Mouse (Mus musculus): ENCODE results near the gene Smok3c.
"Not testable (repeated sequence)": the region's sequence is repeated elsewhere in the genome, so short reads cannot be mapped to it uniquely, and the experiment has no call there.

The Smok3c gene

GRCm38 (mm10) chr5:138052894-138053293 lies at the start of gene Smok3c:
Gene Smok3c (plus strand): TSS chr5:138053194.
- in situ Hi-C loops (cut with MboI; ENCODE audit: low pct_unique_long_range_greater_than_20kb in 1 of 2, low sequenced_read_pairs in 2 of 2, unreplicated experiment in 1 of 2): not testable (repeated sequence)

- in situ Hi-C loops (cut with MboI; ENCODE audit: low pct_unique_long_range_greater_than_20kb in 1 of 2, low sequenced_read_pairs in 2 of 2, unreplicated experiment in 1 of 2): no loop called here
These were observed 43.6 kb upstream of the Smok3c start for GRCm38 (mm10) chr5:138009437-138009836.

GRCm38 (mm10) chr5:138012382-138012781 lies 40.6 kb upstream of the Smok3c start:
- in situ Hi-C loops (cut with MboI; ENCODE audit: low pct_unique_long_range_greater_than_20kb in 1 of 2, low sequenced_read_pairs in 2 of 2, unreplicated experiment in 1 of 2): no loop called here

- in situ Hi-C loops (cut with MboI; ENCODE audit: low pct_unique_long_range_greater_than_20kb in 1 of 2, low sequenced_read_pairs in 2 of 2, unreplicated experiment in 1 of 2): no loop called here
These were observed 36.5 kb upstream of the Smok3c start for GRCm38 (mm10) chr5:138016530-138016929.

GRCm38 (mm10) chr5:138016997-138017396 lies 36.0 kb upstream of the Smok3c start:
- in situ Hi-C loops (cut with MboI; ENCODE audit: low pct_unique_long_range_greater_than_20kb in 1 of 2, low sequenced_read_pairs in 2 of 2, unreplicated experiment in 1 of 2): no loop called here

GRCm38 (mm10) chr5:138019577-138019976 lies 33.4 kb upstream of the Smok3c start:
- in situ Hi-C loops (cut with MboI; ENCODE audit: low pct_unique_long_range_greater_than_20kb in 1 of 2, low sequenced_read_pairs in 2 of 2, unreplicated experiment in 1 of 2): not testable (repeated sequence)

- in situ Hi-C loops (cut with MboI; ENCODE audit: low pct_unique_long_range_greater_than_20kb in 1 of 2, low sequenced_read_pairs in 2 of 2, unreplicated experiment in 1 of 2): not testable (repeated sequence)
These were observed 32.0 kb upstream of the Smok3c start, which contains the start of the genes Smok3a and Smok3b for GRCm38 (mm10) chr5:138020961-138021479. Gene Smok3a (plus strand): TSS chr5:138021261. Gene Smok3b (plus strand): TSS chr5:138021429.

- in situ Hi-C loops (cut with MboI; ENCODE audit: low pct_unique_long_range_greater_than_20kb in 1 of 2, low sequenced_read_pairs in 2 of 2, unreplicated experiment in 1 of 2): no loop called here
These were observed 20.8 kb downstream of the Smok3c start for GRCm38 (mm10) chr5:138073803-138074202.

GRCm38 (mm10) chr5:138075684-138076083 lies 22.7 kb downstream of the Smok3c start:
- in situ Hi-C loops (cut with MboI; ENCODE audit: low pct_unique_long_range_greater_than_20kb in 1 of 2, low sequenced_read_pairs in 2 of 2, unreplicated experiment in 1 of 2): no loop called here

- in situ Hi-C loops (cut with MboI; ENCODE audit: low pct_unique_long_range_greater_than_20kb in 1 of 2, low sequenced_read_pairs in 2 of 2, unreplicated experiment in 1 of 2): no loop called here
These were observed 23.2 kb downstream of the Smok3c start for GRCm38 (mm10) chr5:138076148-138076547.

- in situ Hi-C loops (cut with MboI; ENCODE audit: low pct_unique_long_range_greater_than_20kb in 1 of 2, low sequenced_read_pairs in 2 of 2, unreplicated experiment in 1 of 2): no loop called here
These were observed 27.5 kb downstream of the Smok3c start for GRCm38 (mm10) chr5:138080456-138080855.

GRCm38 (mm10) chr5:138081446-138081845 lies 28.5 kb downstream of the Smok3c start:
- in situ Hi-C loops (cut with MboI; ENCODE audit: low pct_unique_long_range_greater_than_20kb in 1 of 2, low sequenced_read_pairs in 2 of 2, unreplicated experiment in 1 of 2): no loop called here

GRCm38 (mm10) chr5:138083318-138083900 lies 30.4 kb downstream of the Smok3c start:
- in situ Hi-C loops (cut with MboI; ENCODE audit: low pct_unique_long_range_greater_than_20kb in 1 of 2, low sequenced_read_pairs in 2 of 2, unreplicated experiment in 1 of 2): no loop called here

- in situ Hi-C loops (cut with MboI; ENCODE audit: low pct_unique_long_range_greater_than_20kb in 1 of 2, low sequenced_read_pairs in 2 of 2, unreplicated experiment in 1 of 2): no loop called here
These were observed 30.9 kb downstream of the Smok3c start for GRCm38 (mm10) chr5:138083936-138084335.

- in situ Hi-C loops (cut with MboI; ENCODE audit: low pct_unique_long_range_greater_than_20kb in 1 of 2, low sequenced_read_pairs in 2 of 2, unreplicated experiment in 1 of 2): no loop called here
These were observed 31.5 kb downstream of the Smok3c start for GRCm38 (mm10) chr5:138084507-138084906.

GRCm38 (mm10) chr5:138084996-138085395 lies 32.0 kb downstream of the Smok3c start, which contains the start of gene Zkscan1:
Gene Zkscan1 (plus strand): TSS chr5:138085084.
- in situ Hi-C loops (cut with MboI; ENCODE audit: low pct_unique_long_range_greater_than_20kb in 1 of 2, low sequenced_read_pairs in 2 of 2, unreplicated experiment in 1 of 2): no loop called here

- in situ Hi-C loops (cut with MboI; ENCODE audit: low pct_unique_long_range_greater_than_20kb in 1 of 2, low sequenced_read_pairs in 2 of 2, unreplicated experiment in 1 of 2): no loop called here
These were observed 32.5 kb downstream of the Smok3c start for GRCm38 (mm10) chr5:138085421-138085911.

GRCm38 (mm10) chr5:138086842-138087241 lies 33.8 kb downstream of the Smok3c start:
- in situ Hi-C loops (cut with MboI; ENCODE audit: low pct_unique_long_range_greater_than_20kb in 1 of 2, low sequenced_read_pairs in 2 of 2, unreplicated experiment in 1 of 2): no loop called here

GRCm38 (mm10) chr5:138088366-138088765 lies 35.4 kb downstream of the Smok3c start:
- in situ Hi-C loops (cut with MboI; ENCODE audit: low pct_unique_long_range_greater_than_20kb in 1 of 2, low sequenced_read_pairs in 2 of 2, unreplicated experiment in 1 of 2): no loop called here

GRCm38 (mm10) chr5:138089108-138089551 lies 36.1 kb downstream of the Smok3c start:
- in situ Hi-C loops (cut with MboI; ENCODE audit: low pct_unique_long_range_greater_than_20kb in 1 of 2, low sequenced_read_pairs in 2 of 2, unreplicated experiment in 1 of 2): no loop called here

Data from mouse embryonic stem cell (cell line).